Mouse (Mus musculus) erythroblast, embryonic 14.5 days (primary cell): ENCODE data around the gene Tmem207. TPM values are rescaled to one million over a fixed set of nuclear protein-coding genes. Genes with fewer than 3 reads are reported as not detected.

Source experiments
- H3K27me3 ChIP-seq: 2 replicates; pipeline ENCODE4 v1.6.1; 2012; ENCODE audit warnings: inconsistent platforms; ENCODE audit not compliant: control insufficient read depth
- H3K36me3 ChIP-seq: 2 replicates; pipeline ENCODE4 v1.6.1; 2012; ENCODE audit warnings: mild to moderate bottlenecking, inconsistent platforms; ENCODE audit not compliant: control insufficient read depth
- H3K4me1 ChIP-seq: 2 replicates; pipeline ENCODE4 v1.6.1; 2012; ENCODE audit warnings: inconsistent platforms; ENCODE audit not compliant: control insufficient read depth
- H3K4me3 ChIP-seq: replicated peaks from 2 replicates; pipeline ENCODE3; 2012; ENCODE audit warnings: moderate library complexity, mild to moderate bottlenecking, inconsistent platforms
- H3K9me3 ChIP-seq: 2 replicates; pipeline ENCODE4 v1.6.1; 2012; ENCODE audit warnings: low read length, inconsistent platforms, mixed read lengths; ENCODE audit not compliant: control insufficient read depth
- GATA1 ChIP-seq: IDR thresholded peaks from 2 replicates; pipeline ENCODE4 v1.6.1; 2012; ENCODE audit warnings: low read length, inconsistent platforms, mixed read lengths
- TAL1 ChIP-seq: IDR thresholded peaks from 3 replicates; pipeline ENCODE4 v1.6.1; 2012; ENCODE audit warnings: low read length, inconsistent platforms, mixed read lengths
- polyA plus RNA-seq: library from polyadenylated mRNA; stranded (reverse); fragments of >175 nt; gene quantifications from 2 replicates; pipeline ENCODE4 v1.2.3, GENCODE M21; 2012

Tmem207 gene
- polyA plus RNA-seq, 1 experiment = not detected

- TF ChIP-seq TAL1 (no peak), GATA1 (no peak)
- Histone ChIP-seq H3K4me1 (no peaks in the 10 kb centered on the region), H3K27me3 (no peaks in the 10 kb centered on the region), H3K36me3 (no peaks in the 10 kb centered on the region), H3K4me3 (no peak overlapping the region), H3K9me3 (no peaks in the 10 kb centered on the region)
Measured at GRCm38 (mm10) chr16:26471254-26471653, 55.3 kb downstream of the Tmem207 start.

DNA sequence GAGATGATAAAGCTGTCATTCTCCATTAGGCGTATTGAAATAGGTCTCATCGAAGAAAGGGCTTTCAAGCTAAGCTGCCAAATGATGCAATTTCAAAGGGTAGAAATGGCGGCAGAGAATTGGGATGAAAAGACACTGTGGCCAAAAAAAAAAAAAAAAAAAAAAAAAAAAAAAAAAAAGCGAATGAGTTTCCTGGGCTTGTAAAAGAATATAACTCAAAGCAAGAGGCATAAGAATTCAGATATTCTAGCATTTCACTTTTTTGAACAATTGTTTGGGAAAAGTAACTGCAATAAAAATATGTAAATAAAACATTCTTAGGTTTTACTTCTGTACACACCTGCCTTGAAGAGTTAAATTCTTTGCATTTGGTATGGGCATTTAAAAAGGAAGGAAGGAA lies 60.0 kb downstream of the Tmem207 start:
- TF ChIP-seq TAL1 (no peak), GATA1 (no peak)
- Histone ChIP-seq H3K9me3 (peaks cover 5% of the 10 kb centered on the region; the same call in 1 of the 2 replicates), H3K4me1 (no peaks in the 10 kb centered on the region), H3K4me3 (no peak overlapping the region), H3K36me3 (no peaks in the 10 kb centered on the region), H3K27me3 (no peaks in the 10 kb centered on the region)

GRCm38 (mm10) chr16:26462835-26463234 lies 63.7 kb downstream of the Tmem207 start, which contains the start of gene Cldn16:
Gene Cldn16, plus strand, starts transcription at chr16:26463135.
- no peak within 1 kb of the TSS for H3K4me3 ChIP-seq
- no peak for TF ChIP-seq TAL1
- no peak for TF ChIP-seq GATA1
- no peaks in the 10 kb centered on the region for H3K27me3 ChIP-seq
- peaks cover 5% of the 10 kb centered on the region; the same call in 1 of the 2 replicates for H3K9me3 ChIP-seq
- no peaks in the 10 kb centered on the region for H3K4me1 ChIP-seq
- no peaks in the 10 kb centered on the region for H3K36me3 ChIP-seq

GRCm38 (mm10) chr16:26456182-26456581 lies 70.4 kb downstream of the Tmem207 start:
- no peak for TF ChIP-seq GATA1
- no peak for TF ChIP-seq TAL1
- Histone ChIP-seq H3K4me3 (no peak overlapping the region), H3K27me3 (no peaks in the 10 kb centered on the region), H3K9me3 (no peaks in the 10 kb centered on the region), H3K36me3 (no peaks in the 10 kb centered on the region), H3K4me1 (no peaks in the 10 kb centered on the region)

DNA sequence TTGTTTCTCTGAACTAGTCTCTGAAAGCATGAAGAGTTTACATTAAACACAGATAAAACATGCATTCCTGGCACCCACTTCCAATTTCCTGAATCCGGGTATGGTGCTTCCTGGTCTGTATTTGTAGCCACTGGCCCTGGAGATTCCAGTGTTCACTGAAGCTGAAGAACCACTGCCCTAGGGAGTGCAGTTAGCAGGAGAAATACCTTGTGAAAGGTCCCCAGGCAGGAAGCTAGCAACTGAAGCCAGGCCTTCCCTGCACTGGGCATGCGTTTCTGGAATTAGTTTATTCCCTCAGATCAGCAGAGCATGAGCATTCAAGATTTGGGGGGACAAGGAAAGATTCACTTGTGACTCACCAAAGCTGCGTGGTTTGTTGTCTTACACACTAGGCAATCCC lies 72.4 kb downstream of the Tmem207 start:
- TF ChIP-seq TAL1 (no peak), GATA1 (no peak)
- Histone ChIP-seq H3K4me1 (no peaks in the 10 kb centered on the region), H3K36me3 (no peaks in the 10 kb centered on the region), H3K4me3 (no peak overlapping the region), H3K9me3 (no peaks in the 10 kb centered on the region), H3K27me3 (no peaks in the 10 kb centered on the region)

Other genes starting within 250 kb of the Tmem207 start
- not detected in 2 replicates for gene Cldn1, start 154.9 kb downstream of the Tmem207 start, polyA plus RNA-seq
- not detected in 2 replicates for gene Cldn16, start 63.6 kb downstream of the Tmem207 start, polyA plus RNA-seq
- gene Il1rap, start 54.9 kb upstream of the Tmem207 start, polyA plus RNA-seq = 0.02 and 0.04 TPM in 2 replicates